Mouse (Mus musculus): ENCODE results near the gene 1700020A23Rik. TPM values are rescaled to one million over a fixed set of nuclear protein-coding genes. Genes with fewer than 3 reads are reported as not detected.
A peak's percentile ranks its signal among the peaks of the same experiment; 100 is the strongest.

The 1700020A23Rik gene
- polyA plus RNA-seq, 1 experiment from 2014 or later, result not detected

- H3K4me1 ChIP-seq (replicated peaks), result no peaks in the 10 kb centered on the region
Measured at GRCm38 (mm10) chr2:130411558-130412495, 6.8 kb downstream of the 1700020A23Rik start.

GRCm38 (mm10) chr2:130412775-130413174 is 7.7 kb downstream of the 1700020A23Rik start:
- Histone ChIP-seq H3K4me2 (no peak overlapping the region), H3K36me3 (no peaks in the 10 kb centered on the region), H3K4me1 (replicated peaks) (no peaks in the 10 kb centered on the region), H3K27me3 (no peaks in the 10 kb centered on the region), H3K4me3 (replicated peaks) (no peak overlapping the region), H3K9me3 (replicated peaks) (no peaks in the 10 kb centered on the region), H3K9ac (no peak overlapping the region), H3K27ac (no peak overlapping the region)
- DNase-seq (no peak), ATAC-seq (ENCODE audit: low read depth) (no peak)
- WGBS (ENCODE audit: insufficient replicate concordance), result 65% methylated on average over 3 of the region's 3 CpGs

More at GRCm38 (mm10) chr2:130411558-130412495, 6.8 kb downstream of the 1700020A23Rik start:
- ATAC-seq (ENCODE audit: low read depth), result 0 out of 2 replicates have a peak, but pooled peaks have one; percentile 15
- WGBS (ENCODE audit: insufficient replicate concordance), result 27% methylated on average over 16 of the region's 16 CpGs
- DNase-seq, result peak; percentile 38
- no peaks in the 10 kb centered on the region for H3K27me3 ChIP-seq
- H3K4me3 ChIP-seq (replicated peaks), result no peak overlapping the region
- no peak overlapping the region for H3K9ac ChIP-seq
- no peak overlapping the region for H3K27ac ChIP-seq
- no peaks in the 10 kb centered on the region for H3K9me3 ChIP-seq (replicated peaks)
- no peak overlapping the region for H3K4me2 ChIP-seq
- H3K36me3 ChIP-seq, result no peaks in the 10 kb centered on the region

- DNase-seq, result no peak
- Histone ChIP-seq H3K27ac (no peak overlapping the region), H3K4me2 (no peak overlapping the region), H3K27me3 (no peaks in the 10 kb centered on the region), H3K4me3 (replicated peaks) (no peak overlapping the region), H3K36me3 (peaks cover 3% of the 10 kb centered on the region; the same call in 1 of the 2 replicates), H3K9ac (no peak overlapping the region), H3K4me1 (replicated peaks) (no peaks in the 10 kb centered on the region), H3K9me3 (replicated peaks) (no peaks in the 10 kb centered on the region)
- WGBS (ENCODE audit: insufficient replicate concordance), result 60% methylated on average over 6 of the region's 6 CpGs
- no peak for ATAC-seq (ENCODE audit: low read depth)
Measured at GRCm38 (mm10) chr2:130414094-130414856, 9.2 kb downstream of the 1700020A23Rik start.

GRCm38 (mm10) chr2:130421781-130422620 is 16.9 kb downstream of the 1700020A23Rik start:
- H3K4me3 ChIP-seq (replicated peaks), result no peak overlapping the region
- no peak overlapping the region for H3K4me2 ChIP-seq
- ATAC-seq (ENCODE audit: low read depth) (no peak), DNase-seq (no peak)
- no peaks in the 10 kb centered on the region for H3K9me3 ChIP-seq (replicated peaks)
- H3K4me1 ChIP-seq (replicated peaks), result peaks cover 34% of the 10 kb centered on the region
- peaks cover 18% of the 10 kb centered on the region for H3K36me3 ChIP-seq
- WGBS (ENCODE audit: insufficient replicate concordance), result 85% methylated on average over 26 of the region's 26 CpGs
- no peak overlapping the region for H3K9ac ChIP-seq
- H3K27me3 ChIP-seq, result no peaks in the 10 kb centered on the region
- H3K27ac ChIP-seq, result no peak overlapping the region

GRCm38 (mm10) chr2:130423397-130424125 is 18.5 kb downstream of the 1700020A23Rik start:
- peaks cover 46% of the 10 kb centered on the region for H3K4me1 ChIP-seq (replicated peaks)
- WGBS (ENCODE audit: insufficient replicate concordance), result 14% methylated on average over 49 of the region's 49 CpGs
- peak overlapping the region; percentile 83 for H3K4me3 ChIP-seq (replicated peaks)
- DNase-seq, result peak; percentile 70
- H3K27me3 ChIP-seq, result no peaks in the 10 kb centered on the region
- peaks cover 23% of the 10 kb centered on the region for H3K36me3 ChIP-seq
- peak overlapping the region; percentile 84 for H3K9ac ChIP-seq
- peak; percentile 65 for ATAC-seq (ENCODE audit: low read depth)
- peak overlapping the region; percentile 77 for H3K27ac ChIP-seq
- peak overlapping the region; percentile 95 for H3K4me2 ChIP-seq
- no peaks in the 10 kb centered on the region for H3K9me3 ChIP-seq (replicated peaks)

- peak; percentile 92 for ATAC-seq (ENCODE audit: low read depth)
- H3K27me3 ChIP-seq, result no peaks in the 10 kb centered on the region
- under 1% methylated on average over 58 of the region's 58 CpGs for WGBS (ENCODE audit: insufficient replicate concordance)
- DNase-seq, result peak; percentile 86
- peaks cover 53% of the 10 kb centered on the region for H3K4me1 ChIP-seq (replicated peaks)
- H3K36me3 ChIP-seq, result peaks cover 20% of the 10 kb centered on the region
- H3K4me3 ChIP-seq (replicated peaks), result peak within 1 kb of the TSS; percentile 83
- H3K4me2 ChIP-seq, result peak within 1 kb of the TSS; percentile 95
- peak within 1 kb of the TSS; percentile 84 for H3K9ac ChIP-seq
- H3K27ac ChIP-seq, result peak within 1 kb of the TSS; percentile 77
- H3K9me3 ChIP-seq (replicated peaks), result no peaks in the 10 kb centered on the region
Measured at GRCm38 (mm10) chr2:130424126-130424853, 19.2 kb downstream of the 1700020A23Rik start, which contains the start of the genes Vps16 and Pced1a. TSS of gene Vps16 (plus strand) at chr2:130424339. TSS of gene Pced1a (minus strand) at chr2:130424701.

- H3K4me1 ChIP-seq (replicated peaks), result peaks cover 60% of the 10 kb centered on the region
- whole genome bisulfite sequencing (ENCODE audit: insufficient replicate concordance), result 19% methylated on average over 5 of the region's 5 CpGs
Measured at GRCm38 (mm10) chr2:130425112-130425511, 20.1 kb downstream of the 1700020A23Rik start.

GRCm38 (mm10) chr2:130429851-130430250 is 24.8 kb downstream of the 1700020A23Rik start:
- Histone ChIP-seq H3K4me1 (replicated peaks) (peaks cover 57% of the 10 kb centered on the region), H3K9me3 (replicated peaks) (no peaks in the 10 kb centered on the region), H3K27ac (no peak overlapping the region), H3K4me2 (no peak overlapping the region), H3K36me3 (peaks cover 28% of the 10 kb centered on the region), H3K4me3 (replicated peaks) (no peak overlapping the region), H3K27me3 (no peaks in the 10 kb centered on the region), H3K9ac (0 out of 2 replicates have a peak overlapping the region, but pooled peaks have one; percentile 19)
- DNase-seq (no peak), ATAC-seq (ENCODE audit: low read depth) (no peak)
- 61% methylated on average over 2 of the region's 2 CpGs for WGBS (ENCODE audit: insufficient replicate concordance)

More at GRCm38 (mm10) chr2:130425112-130425511, 20.1 kb downstream of the 1700020A23Rik start:
- Histone ChIP-seq H3K4me3 (replicated peaks) (peak overlapping the region; percentile 83), H3K9me3 (replicated peaks) (no peaks in the 10 kb centered on the region), H3K27ac (peak overlapping the region; percentile 77), H3K27me3 (no peaks in the 10 kb centered on the region), H3K36me3 (peaks cover 20% of the 10 kb centered on the region), H3K4me2 (peak overlapping the region; percentile 95), H3K9ac (peak overlapping the region; percentile 84)
- no peak; the same call in 1 of the 2 replicates for ATAC-seq (ENCODE audit: low read depth)
- no peak for DNase-seq

GRCm38 (mm10) chr2:130430484-130430883 is 25.4 kb downstream of the 1700020A23Rik start:
- no peaks in the 10 kb centered on the region for H3K9me3 ChIP-seq (replicated peaks)
- 61% methylated on average over 3 of the region's 3 CpGs for WGBS (ENCODE audit: insufficient replicate concordance)
- ATAC-seq (ENCODE audit: low read depth) (no peak), DNase-seq (no peak)
- no peak overlapping the region for H3K4me3 ChIP-seq (replicated peaks)
- H3K4me1 ChIP-seq (replicated peaks), result peaks cover 51% of the 10 kb centered on the region
- no peak overlapping the region for H3K4me2 ChIP-seq
- H3K27me3 ChIP-seq, result no peaks in the 10 kb centered on the region
- no peak overlapping the region for H3K27ac ChIP-seq
- no peak overlapping the region for H3K9ac ChIP-seq
- peaks cover 28% of the 10 kb centered on the region for H3K36me3 ChIP-seq
